Mouse (Mus musculus): ENCODE measurements around the gene Cryzl1. TPM values are rescaled to one million over a fixed set of nuclear protein-coding genes. Genes with fewer than 3 reads are reported as not detected.

Gene Cryzl1
- polyA plus RNA-seq, 1 experiment from 2014 or later = 48.2 TPM

GRCm38 (mm10) chr16:91762476-91762875 is 33.7 kb upstream of the Cryzl1 start:
- H3K27me3 ChIP-seq (replicated peaks) = no peaks in the 10 kb centered on the region
- WGBS = 65% methylated on average over 7 of the region's 7 CpGs
- H3K36me3 ChIP-seq = no peaks in the 10 kb centered on the region
- peaks cover 64% of the 10 kb centered on the region for H3K4me1 ChIP-seq (replicated peaks)
- H3K9me3 ChIP-seq (replicated peaks) = no peaks in the 10 kb centered on the region
- no peak overlapping the region for H3K4me3 ChIP-seq
- no peak for ATAC-seq (ENCODE audit: insufficient number of reproducible peaks, low FRiP score)
- H3K27ac ChIP-seq (ENCODE audit: poor library complexity, severe bottlenecking) = no peak overlapping the region
- no peak overlapping the region for H3K4me2 ChIP-seq
- no peak overlapping the region for H3K9ac ChIP-seq

- peaks cover 65% of the 10 kb centered on the region for H3K4me1 ChIP-seq (replicated peaks)
- H3K9ac ChIP-seq = no peak overlapping the region
- H3K27ac ChIP-seq (ENCODE audit: poor library complexity, severe bottlenecking) = no peak overlapping the region
- H3K36me3 ChIP-seq = no peaks in the 10 kb centered on the region
- 49% methylated on average over 3 of the region's 3 CpGs for WGBS
- H3K27me3 ChIP-seq (replicated peaks) = no peaks in the 10 kb centered on the region
- H3K4me3 ChIP-seq = no peak overlapping the region
- no peak for ATAC-seq (ENCODE audit: insufficient number of reproducible peaks, low FRiP score)
- no peaks in the 10 kb centered on the region for H3K9me3 ChIP-seq (replicated peaks)
- H3K4me2 ChIP-seq = no peak overlapping the region
Measured at GRCm38 (mm10) chr16:91761761-91762160, 33.0 kb upstream of the Cryzl1 start.

GRCm38 (mm10) chr16:91761202-91761601 is 32.4 kb upstream of the Cryzl1 start:
- WGBS = 81% methylated on average over 9 of the region's 9 CpGs
- Histone ChIP-seq H3K27me3 (replicated peaks) (no peaks in the 10 kb centered on the region), H3K4me3 (no peak overlapping the region), H3K4me1 (replicated peaks) (peaks cover 62% of the 10 kb centered on the region), H3K9ac (no peak overlapping the region), H3K9me3 (replicated peaks) (no peaks in the 10 kb centered on the region), H3K27ac (ENCODE audit: poor library complexity, severe bottlenecking) (no peak overlapping the region), H3K36me3 (no peaks in the 10 kb centered on the region), H3K4me2 (no peak overlapping the region)
- ATAC-seq (ENCODE audit: insufficient number of reproducible peaks, low FRiP score) = no peak; the same call in 1 of the 2 replicates

- Histone ChIP-seq H3K4me1 (replicated peaks) (peaks cover 22% of the 10 kb centered on the region), H3K27ac (ENCODE audit: poor library complexity, severe bottlenecking) (no peak overlapping the region), H3K4me3 (no peak overlapping the region), H3K36me3 (peaks cover 3% of the 10 kb centered on the region; the same call in 1 of the 2 replicates), H3K9me3 (replicated peaks) (no peaks in the 10 kb centered on the region), H3K4me2 (no peak overlapping the region), H3K27me3 (replicated peaks) (no peaks in the 10 kb centered on the region), H3K9ac (no peak overlapping the region)
- 81% methylated on average over 6 of the region's 6 CpGs for WGBS
- ATAC-seq (ENCODE audit: insufficient number of reproducible peaks, low FRiP score) = no peak
Measured at GRCm38 (mm10) chr16:91754957-91755356, 26.2 kb upstream of the Cryzl1 start.

DNA sequence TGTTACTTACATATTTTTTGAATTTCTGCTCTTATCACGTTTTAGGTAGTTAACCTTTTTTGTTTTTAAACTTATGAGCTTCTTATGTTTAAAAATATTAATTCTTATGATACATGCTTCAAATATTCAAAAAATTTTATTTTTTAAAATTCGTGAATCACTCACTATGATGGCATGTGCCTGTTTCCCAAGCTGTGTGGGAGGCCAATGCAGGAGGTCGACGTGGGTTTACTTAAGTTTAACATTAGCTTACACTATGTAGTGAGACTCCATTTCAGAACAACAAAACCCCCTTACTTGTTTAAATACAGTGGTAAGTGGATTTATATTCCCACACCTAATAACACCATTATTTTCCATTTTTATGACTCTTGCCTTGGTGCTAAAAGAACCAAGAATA is 24.8 kb upstream of the Cryzl1 start:
- H3K4me2 ChIP-seq = no peak overlapping the region
- H3K36me3 ChIP-seq = peaks cover 6% of the 10 kb centered on the region; the same call in 1 of the 2 replicates
- no peaks in the 10 kb centered on the region for H3K27me3 ChIP-seq (replicated peaks)
- ATAC-seq (ENCODE audit: insufficient number of reproducible peaks, low FRiP score) = no peak
- peaks cover 16% of the 10 kb centered on the region for H3K4me1 ChIP-seq (replicated peaks)
- no peak overlapping the region for H3K4me3 ChIP-seq
- H3K27ac ChIP-seq (ENCODE audit: poor library complexity, severe bottlenecking) = no peak overlapping the region
- no peak overlapping the region for H3K9ac ChIP-seq
- WGBS = 82% methylated on average over 4 of the region's 4 CpGs
- no peaks in the 10 kb centered on the region for H3K9me3 ChIP-seq (replicated peaks)

DNA sequence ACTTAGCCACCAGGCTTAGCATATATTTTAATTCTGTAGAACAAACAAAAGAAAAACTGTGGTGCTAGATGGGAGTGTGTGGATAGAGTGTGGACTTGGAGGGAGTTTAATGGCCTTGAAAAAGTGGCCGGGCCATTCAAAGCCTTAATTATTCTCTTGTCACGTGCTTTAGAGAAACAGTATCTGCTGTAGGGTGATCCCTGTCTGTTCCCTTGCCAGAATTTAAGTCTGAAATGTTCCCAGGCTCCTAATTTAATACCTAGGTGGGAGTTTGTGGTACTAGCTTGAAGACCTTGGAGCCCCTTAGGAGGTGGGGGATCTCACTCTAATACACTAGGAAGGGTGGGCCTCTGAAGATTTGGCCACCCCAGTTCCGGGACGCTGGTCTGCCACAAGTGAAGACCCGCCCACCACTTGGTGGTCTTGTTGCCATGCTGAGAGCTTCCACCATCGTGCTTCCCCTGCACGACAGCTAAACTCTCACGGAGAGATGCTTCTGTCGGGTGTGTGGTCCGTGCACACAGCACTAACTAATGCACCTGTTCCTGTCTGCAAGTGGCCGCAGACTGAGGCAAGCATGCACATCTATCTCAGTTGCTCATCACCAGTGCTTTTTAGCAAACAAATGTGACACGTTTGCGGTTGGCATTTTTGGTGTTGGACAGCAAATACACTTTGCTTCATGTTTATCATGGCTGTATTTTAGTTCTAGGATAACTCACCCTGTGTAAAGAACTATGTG is 23.0 kb upstream of the Cryzl1 start:
- Histone ChIP-seq H3K4me1 (replicated peaks) (peaks cover 11% of the 10 kb centered on the region), H3K4me2 (no peak overlapping the region), H3K4me3 (no peak overlapping the region), H3K27ac (ENCODE audit: poor library complexity, severe bottlenecking) (no peak overlapping the region), H3K27me3 (replicated peaks) (no peaks in the 10 kb centered on the region), H3K9me3 (replicated peaks) (no peaks in the 10 kb centered on the region), H3K36me3 (peaks cover 6% of the 10 kb centered on the region; the same call in 1 of the 2 replicates), H3K9ac (no peak overlapping the region)
- 77% methylated on average over 13 of the region's 13 CpGs for WGBS
- ATAC-seq (ENCODE audit: insufficient number of reproducible peaks, low FRiP score) = no peak

DNA sequence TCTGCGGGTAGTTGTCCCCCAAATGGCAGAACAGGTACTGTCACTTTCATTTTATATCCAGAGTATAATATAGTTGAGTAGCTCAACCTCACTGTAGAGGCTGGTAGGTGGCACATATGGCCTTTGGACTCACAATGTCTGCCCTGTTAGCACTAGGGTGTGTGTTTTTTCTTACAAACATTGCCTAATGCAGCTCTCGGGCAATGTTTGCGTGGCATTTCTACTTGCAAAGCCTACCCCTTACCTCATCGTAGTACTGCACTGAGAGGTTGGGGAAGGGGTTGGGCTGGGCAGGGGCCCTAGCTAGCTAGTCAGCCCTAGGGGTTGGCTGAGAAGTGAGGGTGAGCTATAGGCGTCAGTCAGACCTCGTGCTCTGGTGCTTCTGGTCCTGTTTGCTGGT is 18.8 kb upstream of the Cryzl1 start:
- H3K36me3 ChIP-seq = peaks cover 6% of the 10 kb centered on the region; the same call in 1 of the 2 replicates
- H3K27me3 ChIP-seq (replicated peaks) = no peaks in the 10 kb centered on the region
- H3K4me1 ChIP-seq (replicated peaks) = peaks cover 20% of the 10 kb centered on the region
- no peak overlapping the region for H3K4me3 ChIP-seq
- WGBS = 88% methylated on average over 6 of the region's 6 CpGs
- ATAC-seq (ENCODE audit: insufficient number of reproducible peaks, low FRiP score) = no peak
- no peak overlapping the region for H3K27ac ChIP-seq (ENCODE audit: poor library complexity, severe bottlenecking)
- no peak overlapping the region for H3K4me2 ChIP-seq
- no peaks in the 10 kb centered on the region for H3K9me3 ChIP-seq (replicated peaks)
- no peak overlapping the region for H3K9ac ChIP-seq

GRCm38 (mm10) chr16:91746101-91746950 is 17.6 kb upstream of the Cryzl1 start:
- 52% methylated on average over 14 of the region's 14 CpGs for WGBS
- Histone ChIP-seq H3K4me3 (no peak overlapping the region), H3K4me1 (replicated peaks) (peaks cover 23% of the 10 kb centered on the region), H3K9me3 (replicated peaks) (no peaks in the 10 kb centered on the region), H3K27me3 (replicated peaks) (no peaks in the 10 kb centered on the region), H3K4me2 (peak overlapping the region; percentile 18; the same call in 1 of the 2 replicates), H3K27ac (ENCODE audit: poor library complexity, severe bottlenecking) (no peak overlapping the region), H3K9ac (peak overlapping the region; percentile 6; the same call in 1 of the 2 replicates), H3K36me3 (peaks cover 6% of the 10 kb centered on the region; the same call in 1 of the 2 replicates)
- no peak for ATAC-seq (ENCODE audit: insufficient number of reproducible peaks, low FRiP score)

DNA sequence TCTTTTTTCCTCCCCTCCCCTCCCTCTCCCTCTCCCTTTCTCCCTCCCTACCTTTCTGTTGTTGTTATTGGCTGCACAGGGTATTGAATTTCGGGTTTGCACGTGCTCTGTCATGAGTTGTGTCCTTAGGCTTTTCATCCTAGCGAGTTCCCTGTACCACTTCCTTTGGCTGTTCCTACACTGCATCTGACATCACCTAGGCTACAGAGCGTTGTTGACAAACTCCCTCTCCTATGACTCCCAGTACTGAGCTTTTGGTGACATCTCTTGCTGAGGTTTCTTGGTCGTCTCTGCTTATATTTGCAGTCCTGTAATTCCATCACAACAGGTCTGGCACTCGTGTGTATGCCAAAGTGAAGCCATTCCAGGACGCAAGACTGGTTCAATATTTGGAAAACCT is 14.3 kb upstream of the Cryzl1 start:
- H3K36me3 ChIP-seq = no peaks in the 10 kb centered on the region
- no peaks in the 10 kb centered on the region for H3K9me3 ChIP-seq (replicated peaks)
- H3K9ac ChIP-seq = no peak overlapping the region
- no peak for ATAC-seq (ENCODE audit: insufficient number of reproducible peaks, low FRiP score)
- 74% methylated on average over 7 of the region's 7 CpGs for whole genome bisulfite sequencing
- no peak overlapping the region for H3K4me2 ChIP-seq
- peaks cover 47% of the 10 kb centered on the region for H3K4me1 ChIP-seq (replicated peaks)
- no peak overlapping the region for H3K4me3 ChIP-seq
- H3K27me3 ChIP-seq (replicated peaks) = no peaks in the 10 kb centered on the region
- no peak overlapping the region for H3K27ac ChIP-seq (ENCODE audit: poor library complexity, severe bottlenecking)

DNA sequence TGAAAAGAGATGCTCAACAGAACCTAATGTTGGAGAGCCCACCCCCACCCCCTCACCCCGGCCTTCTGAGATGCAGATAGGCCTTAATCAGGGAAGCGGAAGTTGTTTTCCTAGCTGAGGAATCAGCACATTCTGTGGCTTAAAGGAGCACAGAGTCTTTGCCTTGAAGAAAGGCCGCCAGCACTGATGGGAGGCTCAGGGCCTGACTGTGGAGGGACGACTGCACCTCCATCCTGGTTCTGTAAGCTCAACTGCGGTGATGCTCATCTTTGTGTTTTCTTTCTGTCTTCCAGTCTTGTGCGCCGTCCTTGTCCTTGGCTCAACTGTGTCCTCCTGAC is 12.1 kb upstream of the Cryzl1 start:
- H3K36me3 ChIP-seq = no peaks in the 10 kb centered on the region
- no peaks in the 10 kb centered on the region for H3K27me3 ChIP-seq (replicated peaks)
- no peaks in the 10 kb centered on the region for H3K9me3 ChIP-seq (replicated peaks)
- WGBS = 37% methylated on average over 7 of the region's 7 CpGs
- H3K27ac ChIP-seq (ENCODE audit: poor library complexity, severe bottlenecking) = 0 out of 2 replicates have a peak overlapping the region, but pooled peaks have one; percentile 9
- H3K9ac ChIP-seq = no peak overlapping the region
- no peak overlapping the region for H3K4me3 ChIP-seq
- no peak for ATAC-seq (ENCODE audit: insufficient number of reproducible peaks, low FRiP score)
- H3K4me1 ChIP-seq (replicated peaks) = peaks cover 51% of the 10 kb centered on the region
- no peak overlapping the region for H3K4me2 ChIP-seq

- 50% methylated on average over 8 of the region's 8 CpGs for WGBS
- H3K27me3 ChIP-seq (replicated peaks) = no peaks in the 10 kb centered on the region
- no peak overlapping the region for H3K4me3 ChIP-seq
- no peaks in the 10 kb centered on the region for H3K36me3 ChIP-seq
- peaks cover 51% of the 10 kb centered on the region for H3K4me1 ChIP-seq (replicated peaks)
- no peak overlapping the region for H3K9ac ChIP-seq
- no peaks in the 10 kb centered on the region for H3K9me3 ChIP-seq (replicated peaks)
- ATAC-seq (ENCODE audit: insufficient number of reproducible peaks, low FRiP score) = no peak
- no peak overlapping the region for H3K4me2 ChIP-seq
- H3K27ac ChIP-seq (ENCODE audit: poor library complexity, severe bottlenecking) = 0 out of 2 replicates have a peak overlapping the region, but pooled peaks have one; percentile 9
Measured at GRCm38 (mm10) chr16:91740184-91740917, 11.6 kb upstream of the Cryzl1 start.

All from heart, embryonic 12.5 days (tissue).